Mouse (Mus musculus): ENCODE data around the gene Rom1.
"Not testable (repeated sequence)": the region's sequence is repeated elsewhere in the genome, so short reads cannot be mapped to it uniquely, and the experiment has no call there.

Rom1 gene

GRCm38 (mm10) chr19:8929224-8930088, at the start of gene Rom1, which contains the start of gene Eml3:
TSS of gene Rom1 (minus strand) at chr19:8929356.
TSS of gene Eml3 (plus strand) at chr19:8929552.
- peak; percentile 90 to 94 for DNase-seq (ENCODE audit: low spot score in 2 of 2)

GRCm38 (mm10) chr19:8976535-8976934, 47.4 kb upstream of the Rom1 start:
- no peak for DNase-seq (ENCODE audit: low spot score in 2 of 2)

- no peak for DNase-seq (ENCODE audit: low spot score in 2 of 2)
Measured at GRCm38 (mm10) chr19:8975491-8975890, 46.3 kb upstream of the Rom1 start.

DNA sequence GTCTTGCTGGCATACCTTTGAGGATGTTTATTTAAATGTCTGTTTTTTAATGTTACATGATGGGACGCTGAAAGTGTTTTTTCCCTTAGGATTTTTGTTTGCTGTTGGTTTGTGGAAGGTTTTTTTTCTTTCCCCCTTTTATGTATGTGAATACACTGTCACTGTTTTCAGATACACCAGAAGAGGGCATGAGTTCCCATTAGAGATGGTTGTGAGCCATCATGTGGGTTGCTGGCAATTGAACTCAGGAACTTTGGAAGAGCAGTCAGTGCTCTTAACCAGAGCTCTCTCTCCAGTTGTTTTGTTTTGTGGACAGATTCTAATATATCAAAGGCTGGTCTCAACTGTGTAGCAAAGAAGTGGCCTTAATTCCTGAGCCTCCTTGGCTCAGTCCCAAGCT, 45.5 kb upstream of the Rom1 start:
- no peak for DNase-seq (ENCODE audit: low spot score in 2 of 2)

GRCm38 (mm10) chr19:8972491-8972890, 43.3 kb upstream of the Rom1 start:
- DNase-seq (ENCODE audit: low spot score in 2 of 2): not testable (repeated sequence)

- DNase-seq (ENCODE audit: low spot score in 2 of 2): no peak
Measured at GRCm38 (mm10) chr19:8967893-8968292, 38.7 kb upstream of the Rom1 start.

GRCm38 (mm10) chr19:8967373-8967743, 38.2 kb upstream of the Rom1 start:
- DNase-seq (ENCODE audit: low spot score in 2 of 2): no peak

DNA sequence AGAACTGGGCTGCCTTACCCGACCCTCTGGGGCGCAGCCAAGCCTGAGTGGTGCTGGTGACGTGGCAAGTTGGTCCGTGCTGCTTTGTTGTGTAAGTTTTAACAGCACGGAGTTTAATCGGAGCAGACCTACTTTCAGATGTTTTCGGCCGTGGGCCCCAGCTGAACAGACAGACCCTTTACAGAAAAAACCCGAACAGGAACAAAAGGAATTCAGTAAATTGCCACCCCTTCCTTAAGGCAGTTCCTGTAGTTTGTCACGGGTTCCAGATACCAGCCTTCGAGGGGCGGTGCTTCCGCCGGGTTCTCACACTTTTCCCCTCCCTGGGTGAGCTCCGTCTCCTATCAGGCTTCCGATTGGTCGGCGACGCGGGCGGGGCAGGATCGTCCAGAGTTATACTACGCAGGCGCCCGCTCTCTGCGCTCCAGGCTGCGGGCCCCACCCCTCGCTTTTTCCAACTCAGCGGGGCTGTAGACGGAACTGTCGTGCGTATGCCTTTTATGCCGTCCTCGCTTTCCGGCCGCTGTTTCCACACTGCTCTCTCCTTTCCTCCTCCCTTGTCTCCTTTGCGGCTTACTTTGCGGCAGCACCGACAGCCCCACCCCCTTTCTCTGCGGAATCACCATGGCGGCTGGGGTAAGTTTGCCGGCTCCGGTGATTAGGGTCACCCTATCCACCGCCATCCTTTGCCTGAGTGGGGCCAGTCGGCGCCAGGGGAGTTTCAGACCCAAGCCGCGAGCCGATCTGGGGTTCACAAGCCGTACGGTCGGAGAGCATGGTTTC, 37.6 kb upstream of the Rom1 start, which contains the start of gene Eef1g:
Eef1g (plus strand) TSS at position 452 of the 783 bp plus-strand sequence.
- DNase-seq (ENCODE audit: low spot score in 2 of 2): peak; percentile 100

DNA sequence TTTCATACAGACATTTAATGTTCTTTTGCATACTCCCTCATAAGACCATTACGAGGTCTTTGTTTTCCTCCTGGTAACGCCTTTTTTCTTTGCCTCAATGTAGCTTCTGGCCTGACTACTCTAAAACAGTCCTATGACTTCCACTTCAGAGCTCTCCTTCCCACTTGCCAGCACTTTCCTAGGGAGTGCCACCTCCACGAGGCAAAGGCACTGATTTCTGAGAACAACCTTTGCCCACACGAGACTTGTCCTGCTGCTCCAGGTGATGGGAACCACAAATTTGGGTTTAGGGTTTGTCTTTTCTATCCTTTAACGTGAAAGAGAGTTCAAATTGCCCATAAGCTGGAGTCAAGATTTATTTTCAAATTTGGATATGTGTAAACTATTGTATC, 37.0 kb upstream of the Rom1 start:
- no peak for DNase-seq (ENCODE audit: low spot score in 2 of 2)

DNA sequence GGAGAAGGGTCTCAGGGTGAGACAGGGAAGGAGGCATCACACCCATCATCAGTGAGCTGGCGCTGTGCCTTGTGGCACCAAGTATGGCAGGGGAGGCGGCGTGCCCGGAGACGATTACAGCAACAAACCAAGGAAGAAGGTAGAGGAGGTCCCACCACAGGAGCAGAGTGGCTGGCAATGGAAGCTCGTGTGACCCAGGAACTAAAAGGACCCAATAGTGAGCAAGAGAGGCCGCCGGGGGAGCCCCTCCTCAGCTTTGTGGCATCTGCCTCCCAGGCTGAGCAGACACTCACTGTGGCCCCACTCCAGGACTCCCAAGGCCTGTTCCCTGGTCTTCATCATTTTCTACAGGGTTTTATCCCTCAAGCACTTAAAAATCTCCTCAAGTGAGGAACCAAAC, 36.6 kb upstream of the Rom1 start:
- DNase-seq (ENCODE audit: low spot score in 2 of 2): no peak

GRCm38 (mm10) chr19:8965075-8965474, 35.9 kb upstream of the Rom1 start:
- DNase-seq (ENCODE audit: low spot score in 2 of 2): no peak

- DNase-seq (ENCODE audit: low spot score in 2 of 2): no peak
Measured at GRCm38 (mm10) chr19:8962256-8962655, 33.1 kb upstream of the Rom1 start.

DNA sequence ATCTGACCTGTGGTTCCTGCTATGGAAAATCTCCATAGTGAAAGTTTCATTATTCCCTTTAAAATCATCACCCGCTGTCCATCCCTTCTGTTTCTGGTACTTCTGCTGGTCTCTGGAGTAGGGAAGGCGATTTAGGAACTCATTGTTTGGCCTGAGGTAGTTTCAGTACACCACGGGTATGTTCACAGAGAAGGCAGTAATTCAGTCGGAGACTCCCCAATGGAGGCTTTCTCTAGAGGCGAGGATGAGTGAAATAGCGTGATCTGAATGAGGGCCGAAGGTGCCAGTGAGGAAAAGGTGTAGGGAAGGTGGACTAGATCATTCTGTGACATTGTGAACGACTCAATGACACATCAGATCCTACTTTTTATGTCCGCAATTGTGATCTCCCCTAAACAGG, 25.0 kb upstream of the Rom1 start:
- no peak for DNase-seq (ENCODE audit: low spot score in 2 of 2)

GRCm38 (mm10) chr19:8953135-8954039, 24.2 kb upstream of the Rom1 start, which contains the start of gene Tut1:
TSS of gene Tut1 (plus strand) at chr19:8953847.
- DNase-seq (ENCODE audit: low spot score in 2 of 2): peak; percentile 89 to 92

DNA sequence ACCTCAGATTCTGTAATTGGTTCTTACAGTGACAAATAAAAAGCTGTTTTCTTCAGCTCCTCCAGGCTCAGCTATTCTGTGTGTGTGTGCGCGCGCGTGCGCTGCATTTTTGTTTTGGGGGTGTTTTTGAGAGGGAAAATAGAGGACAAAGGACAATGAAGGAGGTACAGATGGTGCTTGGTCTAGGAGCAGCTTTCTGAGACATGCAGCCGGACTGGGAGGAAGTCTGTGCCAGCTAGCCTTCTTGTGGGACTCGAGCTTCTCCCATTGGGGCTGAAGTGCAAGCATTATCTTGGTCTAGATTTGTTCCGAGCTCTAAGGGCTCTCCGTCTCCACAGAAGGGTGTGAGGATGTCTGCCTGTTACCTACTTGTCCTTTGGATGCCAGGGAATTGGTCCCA, 23.1 kb upstream of the Rom1 start:
- no peak for DNase-seq (ENCODE audit: low spot score in 2 of 2)

- DNase-seq (ENCODE audit: low spot score in 2 of 2): no peak
Measured at GRCm38 (mm10) chr19:8950190-8950589, 21.0 kb upstream of the Rom1 start.

GRCm38 (mm10) chr19:8946929-8947328, 17.8 kb upstream of the Rom1 start:
- DNase-seq (ENCODE audit: low spot score in 2 of 2): no peak

DNA sequence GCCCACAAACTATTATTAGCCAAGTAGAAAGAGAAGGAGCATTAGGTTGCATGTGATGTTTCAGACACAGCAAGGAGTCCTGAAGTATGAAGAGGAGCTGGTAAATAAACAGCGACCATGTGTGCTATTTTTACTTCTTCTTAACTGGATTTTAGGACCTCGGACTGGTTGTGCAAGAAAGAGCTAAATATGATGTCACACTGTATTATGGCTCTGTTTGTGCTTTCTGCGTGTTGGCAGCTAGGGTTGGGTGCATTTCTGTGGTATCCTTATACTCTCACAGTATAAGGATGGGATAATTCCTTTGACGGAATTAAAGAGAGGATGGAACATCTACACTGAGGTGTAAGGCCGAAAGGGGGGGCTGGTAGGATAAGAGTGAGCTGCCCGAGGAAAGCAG, 16.1 kb upstream of the Rom1 start:
- no peak for DNase-seq (ENCODE audit: low spot score in 2 of 2)

DNA sequence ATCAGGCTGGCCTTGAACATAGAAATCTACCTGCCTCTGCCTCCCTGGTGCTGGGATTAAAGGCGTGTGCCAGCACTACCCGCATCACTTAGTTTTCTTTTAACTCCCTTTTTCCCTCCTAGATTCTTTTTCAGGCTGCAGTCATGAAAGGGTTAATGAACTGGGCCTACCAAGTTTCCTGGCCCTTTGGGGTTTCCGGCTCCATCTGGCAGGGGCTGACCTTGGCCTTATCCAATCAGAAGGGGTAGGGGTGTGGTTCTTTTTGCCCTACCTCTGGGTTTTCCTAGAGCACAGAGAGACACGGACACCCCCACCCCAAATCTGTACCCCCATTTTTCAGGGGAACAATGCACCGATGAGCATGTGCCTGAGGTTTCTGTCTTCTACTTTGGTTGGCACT, 15.6 kb upstream of the Rom1 start:
- peak in 1 of 2 experiments; percentile 58 for DNase-seq (ENCODE audit: low spot score in 2 of 2)

DNA sequence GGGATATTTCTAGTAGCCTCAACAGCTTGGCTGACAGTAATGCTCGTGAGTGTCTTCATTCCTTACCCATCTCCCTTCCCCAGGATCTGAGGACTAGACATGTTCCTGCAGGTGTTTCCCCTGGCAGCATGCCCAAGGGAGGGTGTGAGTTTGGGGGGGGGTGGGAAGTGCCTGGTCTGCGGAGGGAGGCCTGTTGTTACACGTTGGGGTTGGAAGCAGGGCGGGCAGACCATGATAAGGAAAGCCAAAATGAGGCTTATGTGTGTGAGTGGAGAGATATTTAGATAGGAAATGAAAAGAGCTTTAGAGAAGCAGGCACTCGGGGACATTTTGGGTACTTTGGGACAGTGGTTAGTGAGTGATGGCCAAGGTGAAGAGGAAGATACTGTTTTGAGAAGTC, 14.9 kb upstream of the Rom1 start:
- no peak for DNase-seq (ENCODE audit: low spot score in 2 of 2)

GRCm38 (mm10) chr19:8943047-8943446, 13.9 kb upstream of the Rom1 start:
- no peak for DNase-seq (ENCODE audit: low spot score in 2 of 2)
